Mouse (Mus musculus) embryonic stem cell, embryonic (primary cell): ENCODE data around the gene Hdac6.

Experiments used
- CTCF ChIA-PET, 4 experiments: fragments of 300-600 bp in 2 of 4; fragments of 350-600 bp in 2 of 4; sonication (Branson Sonifier 250); formaldehyde crosslinking; loops; one replicate each; lab custom pipeline; 2022; ENCODE audit warnings: inconsistent platforms in 2 of 4; lab: Charles Lee
- POLR2A ChIA-PET, 4 experiments: fragments of 300-600 bp in 2 of 4; fragments of 350-600 bp in 2 of 4; sonication (Branson Sonifier 250); formaldehyde crosslinking; loops; one replicate each; lab custom pipeline; 2022; ENCODE audit warnings: antibody characterized with exemption in 4 of 4, inconsistent platforms in 1 of 4; lab: Charles Lee

The Hdac6 gene

DNA sequence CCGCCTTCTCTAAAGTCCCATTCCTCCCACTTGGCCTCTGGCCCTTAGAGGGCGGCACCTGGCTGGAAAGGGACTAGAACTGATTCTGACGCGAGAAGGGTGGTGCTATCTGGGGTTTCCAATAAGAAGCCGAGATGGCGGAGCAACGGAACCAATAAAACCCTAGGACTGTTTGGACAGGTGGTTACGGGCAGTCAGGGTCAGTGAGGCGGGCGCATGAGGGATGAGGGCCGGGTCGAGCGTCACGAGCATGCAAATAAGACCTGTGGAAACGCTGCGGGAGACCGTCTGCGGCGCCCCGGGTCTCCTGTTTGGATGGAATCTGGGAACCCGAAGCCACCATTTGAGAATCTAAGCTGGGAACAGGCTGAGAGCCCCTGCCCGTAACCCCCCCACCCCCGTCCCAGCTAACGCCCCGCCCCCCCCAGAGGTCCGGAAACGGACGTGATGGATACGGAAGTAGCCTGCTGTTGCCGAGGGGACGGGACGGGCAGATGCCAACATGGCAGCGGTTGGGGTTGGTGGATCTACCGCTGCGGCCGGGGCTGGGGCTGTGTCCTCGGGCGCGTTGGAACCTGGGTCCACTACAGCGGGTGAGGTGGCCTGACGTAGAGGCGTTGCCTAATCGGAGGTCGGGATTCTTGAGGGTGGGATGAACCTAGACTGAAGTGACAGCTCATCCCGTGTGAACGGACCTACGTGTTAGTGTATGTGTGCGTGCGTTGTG lies 63.7 kb downstream of the Hdac6 start, which contains the start of gene Slc35a2:
Slc35a2 (plus strand) TSS at position 188 of the 727 bp plus-strand sequence.
- POLR2A ChIA-PET = interaction anchor here in 2 of 4 experiments (0.6 to 3.5 kb wide), 21 partner anchors 9 to 508 kb away, joined by 3 to 15 read pairs (median 3); partner anchors contain the start of genes Pqbp1 (in 2 of the 2), Timm17b (in 2 of the 2), Eras (in 1 of the 2) and Rbm3 (in 1 of the 2)
- CTCF ChIA-PET = no interaction called here
